17 mouse cellular contexts compared by ENCODE assay signal in genomic region chr16:24886943-24887342, GRCm38 (mm10).
DNase-seq lines count a peak whose midpoint lies in the region; ATAC-seq and TF ChIP-seq lines count a peak whose summit lies in the region.
"Had no signal": no experiment of that assay in that cellular context is flagged by ENCODE, and none has a peak within 500 bp of the region (broad histone marks: within the 10 kb centered on the region; RNA-seq: fewer than 3 reads in every experiment).

No protein-coding gene starts in this region.

- no peaks in the 10 kb centered on the region for H3K9me3 ChIP-seq in embryonic facial prominence, embryonic 12.5 days
- no peaks in the 10 kb centered on the region for H3K9me3 ChIP-seq in embryonic facial prominence, embryonic 10.5 days
- H3K9me3 ChIP-seq in heart, embryonic 16.5 days (replicated peaks; ENCODE audit: control insufficient read depth, low read length), result no peaks in the 10 kb centered on the region
- H3K9me3 ChIP-seq: forebrain, embryonic 12.5 days; neural tube, embryonic 15.5 days; stomach, embryonic 15.5 days had no signal

- peaks cover 17% of the 10 kb centered on the region for H3K4me1 ChIP-seq in embryonic facial prominence, embryonic 12.5 days
- H3K4me1 ChIP-seq in embryonic facial prominence, embryonic 10.5 days, result peaks cover 18% of the 10 kb centered on the region
- H3K4me1 ChIP-seq in heart, embryonic 16.5 days (ENCODE audit: control insufficient read depth, insufficient read depth, low read length), result peaks cover 29% of the 10 kb centered on the region
- peaks cover 16% of the 10 kb centered on the region for H3K4me1 ChIP-seq in embryonic fibroblast, embryonic 13.5 days (ENCODE audit: control insufficient read depth, insufficient read depth, low read length)

- H3K4me3 ChIP-seq in embryonic facial prominence, embryonic 12.5 days, result no peak overlapping the region
- H3K4me3 ChIP-seq in embryonic facial prominence, embryonic 10.5 days, result no peak overlapping the region
- no peak overlapping the region for H3K4me3 ChIP-seq in heart, embryonic 16.5 days (ENCODE audit: low read length)
- H3K4me3 ChIP-seq in embryonic fibroblast, embryonic 13.5 days (ENCODE audit: insufficient read depth, low read length), result no peak overlapping the region
- H3K4me3 ChIP-seq: forebrain, embryonic 12.5 days; left cerebral cortex, adult 2 months; myocyte; neural tube, embryonic 15.5 days; stomach, embryonic 15.5 days had no signal

- no peak overlapping the region for H3K4me2 ChIP-seq in embryonic facial prominence, embryonic 12.5 days (replicated peaks)
- 0 out of 2 replicates have a peak overlapping the region, but pooled peaks have one; percentile 15 for H3K4me2 ChIP-seq in heart, embryonic 16.5 days (ENCODE audit: low read depth, low read length)
- H3K4me2 ChIP-seq: forebrain, embryonic 12.5 days; neural tube, embryonic 15.5 days; stomach, embryonic 15.5 days had no signal

- no peak for DNase-seq in embryonic facial prominence, embryonic 10.5 days (ENCODE audit: low spot score)
- no peak for DNase-seq in heart, adult 8-10 months (ENCODE audit: low spot score)
- DNase-seq in thymus, postnatal 14 days, result peak; percentile 69
- DNase-seq in layer of hippocampus, postnatal 14 days (ENCODE audit: low spot score in 2 of 2), result no peak
- DNase-seq in frontal cortex, postnatal 10 days (ENCODE audit: low spot score in 2 of 2), result no peak
- DNase-seq: liver; midbrain, embryonic 14.5 days had no signal

- H3K27ac ChIP-seq in embryonic facial prominence, embryonic 12.5 days, result 0 out of 2 replicates have a peak overlapping the region, but pooled peaks have one; percentile 25
- H3K27ac ChIP-seq in embryonic facial prominence, embryonic 10.5 days (replicated peaks), result no peak overlapping the region
- peak overlapping the region; percentile 68 for H3K27ac ChIP-seq in heart, embryonic 16.5 days (ENCODE audit: low read length)
- peak overlapping the region; percentile 38; the same call in 1 of the 2 replicates for H3K27ac ChIP-seq in embryonic fibroblast, embryonic 13.5 days (ENCODE audit: insufficient read depth, low read length)
- H3K27ac ChIP-seq: forebrain, embryonic 12.5 days; left cerebral cortex, adult 2 months; neural tube, embryonic 15.5 days; stomach, embryonic 15.5 days had no signal

- ATAC-seq in embryonic facial prominence, embryonic 12.5 days (ENCODE audit: insufficient number of reproducible peaks, insufficient read depth, low FRiP score, low TSS enrichment), result no peak
- no peak for ATAC-seq in heart, embryonic 16.5 days (replicated peaks; ENCODE audit: extremely low read depth, insufficient read depth, low FRiP score)
- ATAC-seq: CD4-positive, CD25-positive, alpha-beta regulatory T cell, adult 4 months; lung, postnatal 0 days had no signal

- H3K36me3 ChIP-seq in embryonic facial prominence, embryonic 12.5 days, result no peaks in the 10 kb centered on the region
- H3K36me3 ChIP-seq in embryonic facial prominence, embryonic 10.5 days (replicated peaks), result 0 out of 2 replicates have a peak, but pooled peaks cover 2% of the 10 kb centered on the region
- H3K36me3 ChIP-seq in heart, embryonic 16.5 days (ENCODE audit: control insufficient read depth, insufficient read depth), result no peaks in the 10 kb centered on the region
- H3K36me3 ChIP-seq: forebrain, embryonic 12.5 days; neural tube, embryonic 15.5 days; stomach, embryonic 15.5 days had no signal

- no peak for TF ChIP-seq POLR2A in embryonic fibroblast, embryonic 13.5 days (IDR thresholded peaks at IDR 0.05; ENCODE audit: low read depth, low read length)

- WGBS in embryonic facial prominence, embryonic 12.5 days, result 46% methylated on average over 7 of the region's 7 CpGs
- WGBS in embryonic facial prominence, embryonic 10.5 days, result 66% methylated on average over 7 of the region's 7 CpGs
- 62% methylated on average over 7 of the region's 7 CpGs for WGBS in heart, embryonic 16.5 days

- H3K27me3 ChIP-seq in embryonic facial prominence, embryonic 12.5 days, result no peaks in the 10 kb centered on the region
- no peaks in the 10 kb centered on the region for H3K27me3 ChIP-seq in embryonic facial prominence, embryonic 10.5 days (replicated peaks; ENCODE audit: low read depth, poor library complexity, severe bottlenecking)
- H3K27me3 ChIP-seq in heart, embryonic 16.5 days (ENCODE audit: control insufficient read depth, insufficient read depth, low read length), result no peaks in the 10 kb centered on the region
- H3K27me3 ChIP-seq: forebrain, embryonic 12.5 days; neural tube, embryonic 15.5 days; stomach, embryonic 15.5 days had no signal

- no peak overlapping the region for H3K9ac ChIP-seq in embryonic facial prominence, embryonic 12.5 days
- H3K9ac ChIP-seq in heart, embryonic 16.5 days (ENCODE audit: low read length), result peak overlapping the region; percentile 3; the same call in 1 of the 2 replicates
- H3K9ac ChIP-seq: forebrain, embryonic 12.5 days; neural tube, embryonic 15.5 days; stomach, embryonic 15.5 days had no signal

- no peak for TF ChIP-seq CTCF in embryonic fibroblast, embryonic 13.5 days (IDR thresholded peaks at IDR 0.05; ENCODE audit: borderline replicate concordance, insufficient read depth, low read length)
